Mouse (Mus musculus) embryonic fibroblast, embryonic 13.5 days (primary cell): Measurements from ENCODE around the gene Vapb.

Source experiments
- CTCF ChIP-seq: IDR thresholded peaks from 2 replicates; pipeline ENCODE4 v1.5.1; 2011; ENCODE audit warnings: mild to moderate bottlenecking, control low read depth, low read length, moderate library complexity, borderline replicate concordance; ENCODE audit not compliant: insufficient read depth
- POLR2A ChIP-seq: IDR thresholded peaks from 2 replicates; pipeline ENCODE4 v1.6.1; 2011; ENCODE audit warnings: low read depth, mild to moderate bottlenecking, control low read depth, low read length, moderate library complexity

- no peak for TF ChIP-seq CTCF
- no peak for TF ChIP-seq POLR2A
These were observed 5.4 kb downstream of the Vapb start for GRCm38 (mm10) chr2:173742744-173743143.
